Mouse (Mus musculus) megakaryocyte-erythroid progenitor cell, adult 5-6 weeks (primary cell): ENCODE results near the gene Slc25a24. TPM values are rescaled to one million over a fixed set of nuclear protein-coding genes. Genes with fewer than 3 reads are reported as not detected.

Experiments used
- ATAC-seq: replicated peaks from 2 replicates; pipeline ENCODE4 v1.8.0; 2016; ENCODE audit warnings: mild to moderate bottlenecking, inconsistent platforms; ENCODE audit not compliant: severe bottlenecking, poor library complexity, low FRiP score, low TSS enrichment
- total RNA-seq, 2 experiments: library from RNA; stranded (forward) in 1 of 2; stranded (reverse) in 1 of 2; fragments of 200-1000, 215-1000 nt in 1 of 2; fragments of >200 nt in 1 of 2; fragmentation: Nextera tagmentation in 1 of 2; gene quantifications; 2 replicates each; pipeline ENCODE4 v1.2.3; 2014 to 2017

Gene Slc25a24
- total RNA-seq, 2 experiments from 2014 or later = 18.8 to 29.9 TPM

DNA sequence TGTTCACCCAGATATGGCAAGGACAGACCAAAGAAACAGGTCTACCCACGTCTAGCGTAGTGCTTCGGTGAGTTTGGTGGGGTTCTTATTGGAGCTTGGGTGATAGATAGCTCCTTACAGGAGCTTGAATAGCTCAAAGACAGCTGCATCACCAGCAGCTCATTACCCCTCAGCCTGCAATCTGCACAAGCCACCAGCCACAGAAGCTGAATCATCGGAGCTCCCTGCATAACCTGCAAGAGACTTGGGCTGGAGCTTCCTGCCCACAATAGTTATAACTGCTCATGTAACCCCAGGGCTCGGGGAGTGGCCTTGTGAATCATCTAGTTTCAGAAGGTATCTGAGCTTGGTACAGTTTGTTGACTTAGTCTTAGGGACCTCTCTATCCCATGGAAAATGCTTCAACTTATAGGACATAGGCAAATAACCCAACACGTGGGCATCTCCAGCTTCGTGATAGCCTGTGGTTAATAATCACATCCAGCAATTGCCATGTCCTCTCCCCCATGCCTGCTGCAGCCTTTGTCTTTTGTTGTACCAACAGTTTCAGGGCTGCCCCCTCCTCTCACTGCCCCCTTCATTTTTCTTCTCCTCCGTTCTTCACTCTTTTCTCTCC is 42.4 kb downstream of the Slc25a24 start:
- ATAC-seq = peak; percentile 80

DNA sequence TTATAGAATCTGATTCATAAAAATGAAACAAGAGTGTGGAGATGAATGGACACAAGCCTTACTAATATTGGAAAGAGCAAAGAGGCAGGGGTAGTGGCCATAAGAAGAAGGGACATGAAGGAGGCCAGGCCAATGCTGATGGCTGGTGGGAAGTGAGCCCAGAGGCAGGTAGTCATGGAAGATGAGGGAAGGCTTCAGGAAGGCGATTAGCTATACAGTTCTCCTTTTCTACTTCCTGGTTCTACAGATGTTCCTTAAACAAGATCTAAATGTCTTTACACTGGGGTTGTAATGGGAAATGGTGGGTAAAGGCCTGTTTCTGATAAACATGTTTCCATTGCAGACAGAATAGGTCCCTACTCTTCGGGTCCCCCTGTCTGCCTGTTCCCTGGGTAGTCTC is 46.2 kb downstream of the Slc25a24 start:
- no peak for ATAC-seq

GRCm38 (mm10) chr3:109171070-109171778 is 48.3 kb downstream of the Slc25a24 start:
- ATAC-seq = peak; percentile 91

GRCm38 (mm10) chr3:109174394-109174793 is 51.4 kb downstream of the Slc25a24 start:
- ATAC-seq = no peak

- 0 out of 2 replicates have a peak, but pooled peaks have one; percentile 50 for ATAC-seq
Measured at GRCm38 (mm10) chr3:109178705-109179104, 55.8 kb downstream of the Slc25a24 start.

DNA sequence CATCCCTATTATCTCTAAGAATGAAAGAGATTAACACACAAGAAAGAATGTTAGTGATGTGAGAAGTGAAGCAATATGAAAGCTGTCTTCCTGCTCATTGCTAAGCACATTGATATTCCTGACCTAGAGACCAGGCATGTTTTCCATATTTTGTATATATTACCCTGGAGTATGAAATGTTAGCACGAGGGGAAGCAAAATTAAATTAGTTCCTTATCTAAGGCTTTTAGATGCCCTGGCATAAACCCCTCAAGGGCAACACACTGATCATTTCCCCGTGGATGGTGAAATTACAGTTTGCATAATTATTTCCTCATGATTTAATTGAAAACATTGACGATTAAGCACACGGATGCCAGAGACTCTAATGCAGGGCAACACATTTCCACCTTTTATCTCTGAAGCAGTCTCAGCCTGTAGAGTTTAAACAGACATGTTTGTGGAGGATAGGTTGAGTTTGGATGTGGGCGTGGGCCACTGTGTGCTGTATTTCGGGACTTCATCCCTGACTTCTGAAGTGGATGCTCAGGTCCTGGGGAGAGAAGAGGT is 56.7 kb downstream of the Slc25a24 start:
- no peak for ATAC-seq

DNA sequence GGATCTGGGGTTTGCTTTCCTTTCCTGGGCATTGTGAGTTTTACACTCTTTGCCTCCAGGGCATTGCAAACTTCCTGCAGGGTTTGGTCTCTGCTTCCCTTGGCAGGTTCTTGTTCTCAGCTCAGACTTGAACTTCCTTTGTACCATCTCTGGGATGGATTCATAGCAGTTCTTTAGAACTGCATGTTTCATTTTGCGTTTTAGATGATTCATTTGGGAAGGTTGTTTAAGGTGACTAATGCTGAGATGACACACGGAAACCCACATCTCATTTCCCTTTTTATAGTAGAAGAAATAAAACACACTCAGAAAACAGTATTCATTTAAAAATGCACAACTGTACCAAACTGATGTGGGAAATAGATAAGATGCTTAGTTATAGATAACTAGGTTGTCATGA is 73.2 kb downstream of the Slc25a24 start:
- ATAC-seq = no peak

- ATAC-seq = no peak
Measured at GRCm38 (mm10) chr3:109199280-109199679, 76.3 kb downstream of the Slc25a24 start.

- no peak for ATAC-seq
Measured at GRCm38 (mm10) chr3:109212322-109212721, 89.4 kb downstream of the Slc25a24 start.

GRCm38 (mm10) chr3:109216352-109216751 is 93.4 kb downstream of the Slc25a24 start:
- ATAC-seq = no peak

Other genes with a start within 250 kb of the Slc25a24 start
- not detected in 2 replicates for gene Fndc7, start 233.1 kb upstream of the Slc25a24 start, total RNA-seq (2014; fragmentation: Nextera tagmentation)
- gene Fndc7, start 233.1 kb upstream of the Slc25a24 start, total RNA-seq (2017) = not detected in 2 replicates
- 138 and 220 TPM in 2 replicates for gene Prpf38b, start 211.4 kb upstream of the Slc25a24 start, total RNA-seq (2014; fragmentation: Nextera tagmentation)
- gene Prpf38b, start 211.4 kb upstream of the Slc25a24 start, total RNA-seq (2017) = 307 and 371 TPM in 2 replicates
- gene Henmt1, start 183.3 kb upstream of the Slc25a24 start, total RNA-seq (2014; fragmentation: Nextera tagmentation) = not detected in 2 replicates
- not detected in 2 replicates for gene Henmt1, start 183.3 kb upstream of the Slc25a24 start, total RNA-seq (2017)
- gene Gm9857, start 182.7 kb upstream of the Slc25a24 start, total RNA-seq (2014; fragmentation: Nextera tagmentation) = not detected in 2 replicates
- gene Gm9857, start 182.7 kb upstream of the Slc25a24 start, total RNA-seq (2017) = not detected in 2 replicates
- 5.3 and 5.6 TPM in 2 replicates for gene Fam102b, start 95.5 kb upstream of the Slc25a24 start, total RNA-seq (2014; fragmentation: Nextera tagmentation)
- 7.1 and 8.8 TPM in 2 replicates for gene Fam102b, start 95.5 kb upstream of the Slc25a24 start, total RNA-seq (2017)
- gene Slc25a54, start 42.7 kb upstream of the Slc25a24 start, total RNA-seq (2014; fragmentation: Nextera tagmentation) = not detected in 2 replicates
- gene Slc25a54, start 42.7 kb upstream of the Slc25a24 start, total RNA-seq (2017) = not detected in 2 replicates
- gene Vav3, start 217.5 kb downstream of the Slc25a24 start, total RNA-seq (2014; fragmentation: Nextera tagmentation) = 6.6 and 12.2 TPM in 2 replicates
- gene Vav3, start 217.5 kb downstream of the Slc25a24 start, total RNA-seq (2017) = 5.5 and 11.3 TPM in 2 replicates